ENCODE assay signal across 18 mouse cellular contexts in genomic region chr3:37815771-37816170, GRCm38 (mm10).
"Had no signal": no experiment of that assay in that cellular context is flagged by ENCODE, and none has a peak within 500 bp of the region (broad histone marks: within the 10 kb centered on the region; RNA-seq: fewer than 3 reads in every experiment).

No protein-coding gene starts in this region.

- DNase-seq: lung, adult 18-20 months; lung, embryonic 14.5 days; lung, postnatal 10 days; lung, postnatal 4 days; midbrain, embryonic 14.5 days; retina, postnatal 1 day; right cerebral cortex, adult 18-20 months; right cerebral cortex, postnatal 25 days; right cerebral cortex, postnatal 4 days; spleen, adult 18-20 months; thymus, adult 18-20 months; thymus, postnatal 14 days; thymus, postnatal 36 days had no signal

- H3K9ac ChIP-seq: lung, embryonic 14.5 days; midbrain, embryonic 12.5 days; neural tube, embryonic 13.5 days; neural tube, embryonic 15.5 days had no signal

- H3K4me2 ChIP-seq: lung, embryonic 14.5 days; midbrain, embryonic 12.5 days; neural tube, embryonic 13.5 days; neural tube, embryonic 15.5 days had no signal

- H3K4me3 ChIP-seq: midbrain, embryonic 12.5 days; myocyte; neural tube, embryonic 13.5 days; neural tube, embryonic 15.5 days had no signal

- ATAC-seq: midbrain, embryonic 16.5 days had no signal

- H3K9me3 ChIP-seq: midbrain, embryonic 12.5 days; neural tube, embryonic 13.5 days; neural tube, embryonic 15.5 days had no signal

- H3K27ac ChIP-seq: midbrain, embryonic 12.5 days; neural tube, embryonic 13.5 days; neural tube, embryonic 15.5 days had no signal

- H3K27me3 ChIP-seq: midbrain, embryonic 12.5 days; neural tube, embryonic 13.5 days; neural tube, embryonic 15.5 days had no signal

- H3K36me3 ChIP-seq: midbrain, embryonic 12.5 days; neural tube, embryonic 13.5 days; neural tube, embryonic 15.5 days had no signal
